Mouse (Mus musculus) heart, embryonic 14.5 days (tissue): ENCODE results near the gene Gm2310. TPM values are rescaled to one million over a fixed set of nuclear protein-coding genes. Genes with fewer than 3 reads are reported as not detected.
"Not testable (repeated sequence)": the region's sequence is repeated elsewhere in the genome, so short reads cannot be mapped to it uniquely, and the experiment has no call there.

ENCODE experiments used
- ATAC-seq: fragments of 200-750 bp; cut with Nextera tagmentation; 2 replicates; pipeline ENCODE4 v1.8.0; 2017; ENCODE audit warnings: low read depth, moderate TSS enrichment; ENCODE audit not compliant: insufficient number of reproducible peaks, insufficient read depth, low FRiP score
- H3K27ac ChIP-seq, 2 experiments: fragments of 200-500 bp in 1 of 2; fragments of 300-500 bp in 1 of 2; sonication (generic) in 1 of 2; replicated peaks in 1 of 2; 2 replicates each; pipeline ENCODE4 v1.5.1; 2012 to 2014; ENCODE audit warnings: low read depth in 2 of 2, low read length in 2 of 2, control low read depth in 1 of 2, mild to moderate bottlenecking in 1 of 2, mixed read lengths in 1 of 2; ENCODE audit not compliant: control insufficient read depth in 1 of 2, insufficient read depth in 1 of 2
- H3K27me3 ChIP-seq: fragments of 300-500 bp; sonication (generic); 2 replicates; pipeline ENCODE4 v1.6.1; 2014; ENCODE audit warnings: mild to moderate bottlenecking, low read length, control low read depth; ENCODE audit not compliant: control insufficient read depth, insufficient read depth
- H3K36me3 ChIP-seq: fragments of 300-500 bp; sonication (generic); 2 replicates; pipeline ENCODE4 v1.6.1; 2014; ENCODE audit warnings: mild to moderate bottlenecking, control low read depth, low read length, mixed read lengths; ENCODE audit not compliant: control insufficient read depth, insufficient read depth
- H3K4me1 ChIP-seq, 2 experiments: fragments of 200-500 bp in 1 of 2; fragments of 300-500 bp in 1 of 2; sonication (generic) in 1 of 2; 2 replicates each; pipeline ENCODE4 v1.6.1; 2012 to 2014; ENCODE audit warnings: low read length in 2 of 2, control low read depth in 1 of 2, mixed read lengths in 1 of 2; ENCODE audit not compliant: control insufficient read depth in 2 of 2, insufficient read depth in 2 of 2
- H3K4me2 ChIP-seq: fragments of 300-500 bp; sonication (generic); 2 replicates; pipeline ENCODE4 v1.6.1; 2014; ENCODE audit warnings: mild to moderate bottlenecking, low read length
- H3K4me3 ChIP-seq, 2 experiments: fragments of 200-500 bp in 1 of 2; fragments of 300-500 bp in 1 of 2; sonication (generic) in 1 of 2; 2 replicates each; pipeline ENCODE4 v1.5.1; 2012 to 2014; ENCODE audit warnings: low read length in 2 of 2, mild to moderate bottlenecking in 2 of 2, control low read depth in 1 of 2, low read depth in 1 of 2, moderate library complexity in 1 of 2; ENCODE audit not compliant: control insufficient read depth in 1 of 2, insufficient read depth in 1 of 2
- H3K9ac ChIP-seq: fragments of 300-500 bp; sonication (generic); 2 replicates; pipeline ENCODE4 v1.6.1; 2014; ENCODE audit warnings: mild to moderate bottlenecking, low read length
- H3K9me3 ChIP-seq: fragments of 300-500 bp; sonication (generic); 2 replicates; pipeline ENCODE4 v1.6.1; 2016; ENCODE audit warnings: low read length, control low read depth; ENCODE audit not compliant: control insufficient read depth
- WGBS: fragments of 180-500 bp; shearing (Covaris S2); extraction: QIAGEN DNeasy Blood & Tissue Kit; methylation state at CpG from one replicate; pipeline ENCODE4 v1.1.7; 2014; 5-methylcytosine and 5-hydroxymethylcytosine counted together
- polyA plus RNA-seq: library from polyadenylated mRNA; unstranded; fragments of >200 nt; fragmentation: Nextera tagmentation; extraction: Ambion mirVana; gene quantifications from 2 replicates; pipeline ENCODE4 v1.2.1, GENCODE M21; 2014

Gm2310 gene
- not detected in 2 replicates for polyA plus RNA-seq

DNA sequence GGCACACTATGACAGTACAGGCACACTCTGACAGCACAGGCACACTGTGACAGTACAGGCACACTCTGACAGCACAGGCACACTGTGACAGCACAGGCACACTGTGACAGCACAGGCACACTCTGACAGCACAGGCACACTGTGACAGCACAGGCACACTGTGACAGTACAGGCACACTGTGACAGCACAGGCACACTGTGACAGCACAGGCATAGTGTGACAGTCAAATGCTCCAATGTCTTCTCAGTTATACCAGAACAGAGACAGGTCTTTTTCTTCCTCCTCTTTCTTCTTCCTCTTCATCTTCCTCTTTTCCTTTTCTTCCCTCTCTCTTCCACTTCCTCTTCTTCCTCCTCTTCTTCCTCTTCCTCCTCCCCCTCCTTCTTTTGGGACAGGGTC is at the start of gene Gm2310:
TSS of gene Gm2310 (minus strand) at position 101 of the 400 bp plus-strand sequence.
- not testable (repeated sequence) for ATAC-seq, H3K4me1 ChIP-seq, H3K9me3 ChIP-seq, H3K27me3 ChIP-seq, H3K4me3 ChIP-seq, H3K36me3 ChIP-seq, H3K4me2 ChIP-seq, H3K9ac ChIP-seq, H3K27ac ChIP-seq

DNA sequence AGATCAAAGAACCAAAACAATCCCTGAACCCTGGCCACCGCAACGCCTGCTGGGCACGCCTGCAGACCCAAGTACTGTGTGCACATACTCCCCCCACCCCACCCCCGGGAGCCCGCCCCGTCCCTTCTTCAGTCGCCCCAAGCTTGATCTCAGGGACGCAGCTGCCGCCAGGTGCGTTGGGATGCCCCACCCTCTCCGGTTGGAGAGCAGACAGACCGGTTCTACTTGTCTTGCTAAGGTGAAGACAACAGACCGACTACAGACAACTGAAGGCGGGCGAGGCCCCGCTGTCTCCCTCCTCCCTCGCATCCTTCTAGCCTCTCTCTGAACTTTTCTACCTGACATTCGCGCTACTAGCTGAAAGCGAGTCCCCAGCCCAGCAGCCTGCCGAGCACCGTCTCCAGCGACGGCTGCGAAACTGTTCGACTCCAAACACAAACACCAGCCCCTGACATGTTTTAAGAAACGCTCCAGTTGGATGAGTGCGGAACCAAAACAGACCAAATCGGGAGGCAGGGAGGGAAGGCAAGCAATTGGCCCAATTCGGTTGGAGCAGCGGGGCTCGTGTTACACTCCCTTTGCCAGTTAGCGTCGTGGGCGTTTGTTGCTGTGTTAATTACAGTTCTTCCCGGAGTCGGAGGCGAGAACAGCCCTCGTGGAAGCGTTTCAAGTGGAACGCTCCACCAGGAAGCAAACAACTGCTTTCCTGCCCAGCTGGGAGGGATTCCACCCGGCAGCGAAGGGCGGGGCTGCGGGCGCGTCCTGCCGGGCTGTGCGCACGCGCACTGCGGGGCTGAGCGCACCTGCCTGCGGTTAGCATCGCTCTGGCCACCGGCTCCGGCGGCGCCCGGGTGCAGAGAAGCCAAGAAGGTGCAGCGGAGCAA is 49.1 kb upstream of the Gm2310 start:
- H3K27me3 ChIP-seq: peaks cover 11% of the 10 kb centered on the region
- peak overlapping the region; percentile 67 for H3K9ac ChIP-seq
- under 1% methylated on average over 61 of the region's 61 CpGs for WGBS
- H3K27ac ChIP-seq: 0 out of 4 replicates have a peak overlapping the region, but pooled peaks of 1 of the 2 experiments have one; percentile 19
- no peaks in the 10 kb centered on the region for H3K36me3 ChIP-seq
- H3K4me3 ChIP-seq: peak overlapping the region; percentile 63 to 74
- peak overlapping the region; percentile 99 for H3K4me2 ChIP-seq
- H3K4me1 ChIP-seq: peaks cover 0 to 10% of the 10 kb centered on the region in 2 experiments; a peak in 2 of 4 replicates
- no peaks in the 10 kb centered on the region for H3K9me3 ChIP-seq
- ATAC-seq: peak; percentile 69; the same call in 1 of the 2 replicates

DNA sequence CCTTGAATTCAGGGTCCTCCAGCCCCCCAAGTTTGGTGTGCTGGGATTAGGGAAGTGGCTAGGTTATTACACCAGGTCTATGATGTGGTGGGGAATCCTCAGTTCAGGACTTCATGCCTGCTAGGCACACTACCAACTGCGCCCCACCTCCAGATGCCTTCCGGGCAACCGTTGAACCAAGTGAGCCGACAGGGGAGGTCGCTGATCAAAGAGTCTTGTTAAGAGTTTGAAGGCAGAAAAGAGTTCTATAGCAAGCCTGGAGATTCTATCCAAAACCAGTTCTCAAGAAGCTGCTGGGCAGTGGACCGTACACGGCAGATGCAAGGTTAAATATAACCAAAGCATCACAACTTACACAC is 48.5 kb upstream of the Gm2310 start:
- ATAC-seq: no peak
- Histone ChIP-seq H3K27ac (no peak overlapping the region), H3K4me1 (peaks cover 0 to 10% of the 10 kb centered on the region in 2 experiments; a peak in 2 of 4 replicates), H3K4me2 (peak overlapping the region; percentile 99), H3K36me3 (no peaks in the 10 kb centered on the region), H3K9ac (peak overlapping the region; percentile 67; the same call in 1 of the 2 replicates), H3K4me3 (peak overlapping the region; percentile 63 to 74; a peak in 3 of 4 replicates), H3K9me3 (no peaks in the 10 kb centered on the region), H3K27me3 (peaks cover 11% of the 10 kb centered on the region)
- 6% methylated on average over 7 of the region's 7 CpGs for WGBS

DNA sequence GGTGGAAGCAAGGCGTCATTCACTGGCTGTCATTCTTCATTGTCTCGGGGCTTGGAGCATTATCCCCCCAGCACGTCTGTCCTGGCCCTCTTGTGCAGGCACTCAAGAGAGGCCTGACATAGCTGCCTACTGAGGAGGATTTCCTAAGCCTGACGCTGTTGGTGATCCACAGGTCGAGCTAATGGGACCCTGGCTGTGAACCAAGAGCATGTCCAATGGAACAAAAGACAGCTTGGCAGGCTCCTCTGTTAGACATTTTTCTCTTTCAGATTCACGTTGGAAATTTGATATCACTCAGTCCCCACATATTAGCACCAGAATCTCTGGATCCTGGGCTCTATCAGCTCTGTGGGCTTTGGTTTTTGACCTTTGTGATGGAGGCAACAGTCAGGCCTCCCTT is 45.7 kb upstream of the Gm2310 start:
- Histone ChIP-seq H3K4me3 (no peak overlapping the region), H3K9ac (no peak overlapping the region), H3K9me3 (no peaks in the 10 kb centered on the region), H3K27me3 (peaks cover 7% of the 10 kb centered on the region; the same call in 1 of the 2 replicates), H3K36me3 (no peaks in the 10 kb centered on the region), H3K4me2 (no peak overlapping the region), H3K27ac (no peak overlapping the region), H3K4me1 (peaks cover 0 to 10% of the 10 kb centered on the region in 2 experiments; a peak in 2 of 4 replicates)
- no peak for ATAC-seq
- 57% methylated on average over 6 of the region's 6 CpGs for WGBS

DNA sequence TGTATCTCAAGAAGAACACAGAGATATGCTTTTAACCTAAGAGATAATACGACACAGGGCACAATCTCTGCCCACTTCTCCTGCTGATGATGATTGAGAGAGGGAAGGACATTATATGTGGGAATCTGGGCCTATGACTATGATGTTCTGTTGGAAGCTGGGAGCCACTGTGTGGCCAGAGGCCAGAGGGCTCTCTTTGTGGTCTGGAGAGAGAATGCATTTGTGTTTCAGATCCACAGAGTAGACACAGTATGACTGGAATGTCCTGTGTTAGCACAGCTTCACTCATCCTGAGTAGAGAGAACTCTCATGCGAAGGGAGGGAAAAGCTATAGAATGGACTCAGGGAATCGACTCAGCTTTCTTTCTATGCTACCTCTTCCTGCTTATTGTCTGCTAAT is 44.6 kb upstream of the Gm2310 start:
- WGBS: 69% methylated on average over 3 of the region's 3 CpGs
- no peak for ATAC-seq
- H3K36me3 ChIP-seq: no peaks in the 10 kb centered on the region

DNA sequence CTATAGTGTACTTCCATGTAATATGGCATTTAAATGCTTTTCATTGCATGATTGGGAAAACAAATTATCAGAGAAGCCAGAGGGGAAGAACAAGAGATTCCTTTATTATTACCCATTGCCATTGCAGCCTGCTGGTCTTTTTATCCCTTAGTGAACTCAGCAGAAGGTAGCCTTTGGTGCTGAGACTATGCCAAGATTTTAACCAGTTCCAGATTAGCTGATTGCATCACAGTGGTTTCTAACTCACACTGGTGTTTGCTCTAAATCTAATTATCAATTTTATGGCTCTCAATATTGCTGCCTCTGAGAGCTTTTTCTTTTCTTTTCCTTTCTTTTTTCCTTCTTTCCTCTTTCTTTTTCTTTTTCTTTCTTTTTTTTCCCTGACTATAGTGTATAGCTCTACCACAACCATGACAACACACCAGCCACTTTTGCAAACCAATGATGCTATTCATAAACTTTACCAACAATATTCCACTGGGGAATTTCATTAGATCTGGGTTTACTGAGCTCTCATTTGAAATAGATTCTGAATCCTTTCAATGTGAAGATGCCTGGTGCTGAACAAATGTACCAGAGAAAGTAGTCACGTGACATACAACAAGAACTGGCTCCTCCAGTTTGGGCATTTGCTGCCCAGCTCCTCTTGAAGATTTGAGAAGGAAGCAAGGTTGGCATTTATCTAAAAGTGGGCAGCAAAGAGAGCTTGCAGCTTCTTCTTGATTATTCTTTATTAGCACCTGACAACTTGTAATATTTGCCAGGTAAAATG is 43.9 kb upstream of the Gm2310 start:
- Histone ChIP-seq H3K9ac (no peak overlapping the region), H3K27me3 (peaks cover 7% of the 10 kb centered on the region; the same call in 1 of the 2 replicates), H3K36me3 (no peaks in the 10 kb centered on the region), H3K4me3 (no peak overlapping the region), H3K4me1 (peaks cover 0 to 3% of the 10 kb centered on the region in 2 experiments; a peak in 1 of 4 replicates), H3K4me2 (no peak overlapping the region), H3K9me3 (no peaks in the 10 kb centered on the region), H3K27ac (no peak overlapping the region)
- no peak for ATAC-seq
- 80% methylated on average over 1 of the region's 1 CpGs for WGBS

More for the DNA sequence above, 44.6 kb upstream of the Gm2310 start:
- no peak overlapping the region for H3K4me2 ChIP-seq
- H3K27me3 ChIP-seq: peaks cover 7% of the 10 kb centered on the region; the same call in 1 of the 2 replicates
- H3K9me3 ChIP-seq: no peaks in the 10 kb centered on the region
- no peak overlapping the region for H3K27ac ChIP-seq
- no peak overlapping the region for H3K4me3 ChIP-seq
- H3K9ac ChIP-seq: no peak overlapping the region
- H3K4me1 ChIP-seq: peaks cover 0 to 5% of the 10 kb centered on the region in 2 experiments; a peak in 1 of 4 replicates

DNA sequence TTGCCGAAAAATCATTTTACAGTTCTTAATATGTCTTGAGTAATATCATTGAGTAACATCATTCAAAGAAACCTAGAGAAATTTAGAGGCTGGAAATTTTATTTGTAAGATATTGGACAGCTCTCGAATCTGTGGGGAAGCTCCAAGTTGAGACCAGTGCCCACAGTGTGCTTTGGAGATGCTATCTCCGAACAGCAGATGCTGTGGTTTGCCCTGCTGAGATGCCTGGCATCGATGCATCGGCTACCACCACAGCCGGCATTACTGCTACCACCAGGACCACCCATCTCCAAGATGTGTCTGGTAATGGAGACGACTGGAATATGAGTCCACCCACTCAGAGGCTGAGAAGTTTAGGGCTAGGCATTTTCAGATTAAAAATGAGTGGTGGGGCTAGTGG is 43.0 kb upstream of the Gm2310 start:
- Histone ChIP-seq H3K4me1 (no peaks in the 10 kb centered on the region), H3K27me3 (peaks cover 1% of the 10 kb centered on the region; the same call in 1 of the 2 replicates), H3K36me3 (no peaks in the 10 kb centered on the region), H3K4me3 (no peak overlapping the region), H3K9me3 (no peaks in the 10 kb centered on the region), H3K27ac (no peak overlapping the region), H3K9ac (no peak overlapping the region), H3K4me2 (no peak overlapping the region)
- WGBS: 79% methylated on average over 7 of the region's 7 CpGs
- ATAC-seq: no peak
